Mouse (Mus musculus): Measurements from ENCODE around the gene 1600002K03Rik.
"Not testable (repeated sequence)": the region's sequence is repeated elsewhere in the genome, so short reads cannot be mapped to it uniquely, and the experiment has no call there.

The 1600002K03Rik gene

DNA sequence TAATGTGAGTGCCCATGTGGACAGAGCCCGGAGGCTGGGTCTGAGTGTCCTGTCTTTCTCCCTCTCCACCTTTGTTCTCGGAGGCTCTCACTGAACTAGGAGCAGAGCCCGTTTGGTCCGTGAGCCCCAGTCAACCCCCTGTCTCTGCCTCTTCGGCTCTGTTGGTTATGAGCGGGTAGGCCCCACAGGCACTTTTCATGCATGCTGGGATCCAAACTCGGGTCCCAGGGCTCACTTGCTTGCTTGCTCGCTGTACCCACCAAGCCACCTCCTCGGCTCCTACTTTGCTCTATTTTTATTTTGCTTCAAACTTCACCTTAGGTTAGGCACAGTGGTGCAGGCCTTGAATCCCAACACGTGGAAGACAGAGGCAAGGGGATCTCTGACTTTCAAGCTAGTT, 15.0 kb downstream of the 1600002K03Rik start:
- no peak for DNase-seq (ENCODE audit: low spot score in 2 of 2)

- DNase-seq (ENCODE audit: low spot score in 2 of 2): no peak
Measured at GRCm38 (mm10) chr10:80188453-80189024, 15.8 kb downstream of the 1600002K03Rik start.

GRCm38 (mm10) chr10:80189999-80190398, 17.3 kb downstream of the 1600002K03Rik start:
- no peak for DNase-seq (ENCODE audit: low spot score in 2 of 2)

GRCm38 (mm10) chr10:80190491-80191051, 17.8 kb downstream of the 1600002K03Rik start:
- DNase-seq (ENCODE audit: low spot score in 2 of 2): no peak

- DNase-seq (ENCODE audit: low spot score in 2 of 2): no peak
Measured at GRCm38 (mm10) chr10:80193976-80194375, 21.2 kb downstream of the 1600002K03Rik start.

- no peak for DNase-seq (ENCODE audit: low spot score in 2 of 2)
Measured at GRCm38 (mm10) chr10:80194441-80194840, 21.7 kb downstream of the 1600002K03Rik start.

- DNase-seq (ENCODE audit: low spot score in 2 of 2): no peak
Measured at GRCm38 (mm10) chr10:80196167-80196566, 23.4 kb downstream of the 1600002K03Rik start.

DNA sequence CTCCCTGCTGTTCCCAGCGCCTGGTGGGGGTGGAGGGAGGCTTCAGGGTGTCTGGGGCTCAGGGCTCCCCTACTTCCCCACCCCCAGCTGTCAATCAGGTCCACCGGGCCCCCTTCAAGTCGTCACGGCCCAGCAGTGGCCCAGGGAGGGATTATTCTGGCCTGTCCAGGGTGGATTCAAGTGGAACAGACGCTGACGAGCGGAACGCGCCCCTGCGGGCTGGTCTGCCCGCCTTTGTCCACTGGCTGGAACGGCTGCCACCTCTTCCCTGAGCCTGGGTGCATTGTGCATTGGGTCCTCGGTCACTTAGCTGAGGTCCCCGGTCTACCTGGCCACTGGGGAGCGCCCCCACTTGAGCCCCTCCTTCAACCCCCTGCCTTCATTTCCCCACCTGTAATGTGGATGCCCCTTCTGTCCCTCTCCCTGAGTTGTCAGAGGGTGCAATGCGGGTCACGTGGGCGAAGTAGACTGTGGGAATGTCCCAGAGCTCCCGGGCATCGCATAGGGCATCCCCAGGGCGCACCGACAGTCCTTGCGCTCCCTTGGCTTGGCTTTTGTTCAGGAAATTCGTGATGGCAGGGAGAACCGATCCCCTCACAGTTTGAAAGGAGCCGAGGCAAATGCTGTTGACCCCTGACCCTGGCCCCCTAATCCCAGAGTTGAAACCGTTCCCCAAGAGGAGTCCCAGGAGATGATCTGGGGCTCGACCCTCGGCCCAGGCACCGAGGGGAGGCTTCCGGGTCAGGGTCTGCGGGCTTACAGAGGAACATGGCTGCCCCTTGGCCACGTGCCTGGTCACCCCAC, 24.2 kb downstream of the 1600002K03Rik start:
- no peak for DNase-seq (ENCODE audit: low spot score in 2 of 2)

- DNase-seq (ENCODE audit: low spot score in 2 of 2): no peak
Measured at GRCm38 (mm10) chr10:80199440-80200008, 26.8 kb downstream of the 1600002K03Rik start.

GRCm38 (mm10) chr10:80200485-80200884, 27.7 kb downstream of the 1600002K03Rik start:
- DNase-seq (ENCODE audit: low spot score in 2 of 2): no peak

DNA sequence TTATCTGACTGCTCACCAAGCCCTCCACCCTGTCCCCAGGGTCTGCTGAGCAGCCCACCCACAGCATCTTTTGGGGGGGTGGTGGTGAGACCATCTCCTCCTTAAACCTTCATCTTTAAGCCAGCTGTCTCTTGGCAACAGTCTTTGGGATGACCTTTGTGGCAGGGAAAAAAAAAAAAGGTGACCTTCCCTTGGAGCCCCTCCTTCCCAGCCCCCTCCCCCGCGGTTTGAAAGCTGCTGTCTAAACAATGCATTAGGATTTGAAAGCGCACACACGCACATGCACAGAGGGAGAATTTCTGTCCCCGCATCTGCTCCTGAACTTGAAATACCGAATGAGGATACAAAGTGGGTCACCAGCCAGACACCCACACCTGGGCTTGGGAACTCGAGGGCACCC, 31.3 kb downstream of the 1600002K03Rik start:
- DNase-seq (ENCODE audit: low spot score in 2 of 2): no peak

- DNase-seq (ENCODE audit: low spot score in 2 of 2): no peak
Measured at GRCm38 (mm10) chr10:80207201-80207600, 34.5 kb downstream of the 1600002K03Rik start.

DNA sequence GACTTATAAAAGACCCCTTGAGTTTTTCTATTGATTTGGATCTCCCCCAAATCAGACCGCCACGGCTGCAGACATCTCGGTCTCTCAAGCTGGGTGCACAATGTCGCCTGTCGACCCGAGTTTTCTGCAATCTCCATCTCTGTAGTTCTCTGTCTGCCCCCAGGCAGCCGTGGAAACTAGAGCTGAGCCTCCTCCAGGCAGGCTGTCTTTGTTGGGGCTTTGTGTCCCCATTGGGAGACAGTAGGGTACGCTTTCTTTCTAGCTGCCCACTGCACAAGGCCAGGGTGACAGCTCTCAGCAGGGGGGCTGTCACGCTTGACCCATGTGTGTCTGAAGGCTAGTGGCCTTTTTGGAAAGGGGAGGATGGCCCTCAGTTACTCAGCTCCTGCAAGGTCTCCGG, 34.9 kb downstream of the 1600002K03Rik start:
- no peak for DNase-seq (ENCODE audit: low spot score in 2 of 2)

DNA sequence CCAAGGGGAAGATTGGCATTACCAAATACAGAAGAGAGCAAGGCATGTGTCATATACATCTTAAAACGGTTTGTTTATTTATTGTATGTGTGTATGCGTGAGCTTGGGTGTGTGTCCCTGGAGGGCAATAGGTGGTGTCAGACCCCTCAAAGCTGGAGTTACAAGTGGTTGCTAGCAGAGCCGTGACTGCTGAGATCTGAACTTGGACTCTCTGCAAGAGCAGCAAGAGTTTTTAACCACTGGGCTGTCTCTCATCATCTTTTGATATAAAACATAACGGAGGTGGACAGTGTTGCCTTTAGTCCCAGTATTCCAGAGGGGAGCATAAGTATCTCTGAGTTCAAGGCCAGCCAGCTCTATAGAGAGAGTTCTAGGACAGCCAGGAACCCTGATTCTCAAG, 35.5 kb downstream of the 1600002K03Rik start:
- DNase-seq (ENCODE audit: low spot score in 2 of 2): no peak

DNA sequence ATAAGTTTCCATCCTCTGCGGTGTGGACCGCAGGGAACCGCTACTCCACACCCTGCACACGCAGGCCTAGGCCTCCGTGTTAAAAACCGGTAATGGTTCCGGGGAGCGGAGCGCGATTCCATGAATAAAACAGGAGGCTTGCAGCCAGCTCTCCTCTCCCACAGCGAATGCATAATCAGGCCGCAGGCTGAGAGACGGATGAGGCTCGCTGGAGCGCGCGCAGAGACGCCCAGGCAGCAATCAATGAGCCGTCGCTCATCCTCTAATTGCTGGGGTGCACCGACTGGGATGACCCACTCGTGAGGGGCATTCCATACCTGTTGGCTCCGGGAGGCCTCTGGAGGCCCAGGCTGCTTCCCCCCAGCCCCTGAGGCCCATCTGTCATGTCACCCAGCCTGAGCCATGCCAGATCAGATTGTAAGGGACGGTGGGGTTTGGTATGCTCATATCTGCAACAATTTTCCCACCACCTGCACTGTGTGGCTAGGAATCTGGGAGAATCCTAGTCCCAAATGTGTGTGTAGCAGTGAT, 36.2 kb downstream of the 1600002K03Rik start:
- no peak for DNase-seq (ENCODE audit: low spot score in 2 of 2)

DNA sequence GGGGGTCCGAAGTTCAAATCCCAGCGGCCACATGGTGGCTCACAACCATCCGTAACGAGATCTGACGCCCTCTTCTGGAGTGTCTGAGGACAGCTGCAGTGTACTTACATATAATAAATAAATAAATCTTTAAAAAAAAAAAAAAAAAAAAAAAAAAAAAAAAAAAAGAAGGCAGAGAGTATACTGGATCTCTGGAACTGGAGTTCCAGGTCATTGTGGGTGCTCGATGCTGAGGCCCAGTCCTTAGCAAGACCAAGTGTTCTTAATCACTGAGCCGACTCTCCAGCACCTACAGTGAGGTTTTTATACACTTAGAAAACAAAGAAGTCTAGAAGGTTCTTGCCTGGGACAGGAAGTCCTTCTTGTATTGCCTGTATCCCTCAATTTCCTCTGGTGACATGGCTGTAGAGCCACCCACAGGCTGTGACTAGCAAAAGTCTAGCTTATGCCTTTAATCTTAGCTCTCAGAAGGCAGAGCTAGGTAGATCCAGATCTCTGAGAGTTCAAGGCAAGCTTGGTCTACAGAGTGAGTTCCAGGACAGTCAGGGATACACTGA, 38.9 kb downstream of the 1600002K03Rik start:
- DNase-seq (ENCODE audit: low spot score in 2 of 2): not testable (repeated sequence)

- no peak for DNase-seq (ENCODE audit: low spot score in 2 of 2)
Measured at GRCm38 (mm10) chr10:80215048-80215772, 42.5 kb downstream of the 1600002K03Rik start.

DNA sequence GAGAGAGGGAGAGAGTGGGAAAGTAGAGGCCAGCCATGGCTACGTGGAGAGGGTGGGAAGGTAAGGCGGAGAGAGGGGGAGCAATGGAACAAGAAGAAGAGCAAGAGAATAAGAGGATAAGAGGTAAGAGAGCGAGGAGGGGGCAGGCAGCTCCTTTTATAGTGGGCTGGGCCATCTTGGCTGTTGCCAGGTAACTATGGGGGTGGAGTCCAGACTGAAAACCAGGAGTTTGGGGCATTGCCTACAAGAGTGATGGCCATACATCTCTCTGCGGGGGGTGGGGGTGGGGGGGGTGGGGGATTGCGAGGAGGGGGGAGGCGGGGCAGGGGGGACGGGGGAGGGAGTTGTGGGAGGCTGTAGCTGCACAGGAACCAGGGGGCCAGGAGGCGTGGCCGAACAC, 47.9 kb downstream of the 1600002K03Rik start:
- DNase-seq (ENCODE audit: low spot score in 2 of 2): no peak

DNA sequence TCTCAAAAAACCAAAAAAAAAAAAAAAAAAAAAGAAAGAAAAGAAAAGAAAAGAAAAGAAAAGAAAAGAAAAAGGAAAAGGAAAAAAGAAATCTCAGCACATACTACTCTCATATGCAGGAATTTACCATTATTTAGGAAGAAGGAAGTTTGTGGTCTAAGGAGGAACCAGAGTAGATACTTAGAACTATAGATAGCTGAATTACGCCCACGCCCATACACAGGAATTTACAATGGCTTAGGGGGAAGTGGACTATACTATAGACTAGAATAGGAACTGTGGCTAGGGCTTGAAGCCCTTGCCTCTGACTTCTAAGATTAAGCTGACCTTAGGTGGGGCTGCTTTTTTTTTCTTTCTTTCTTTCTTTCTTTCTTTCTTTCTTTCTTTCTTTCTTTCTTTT, 50.4 kb downstream of the 1600002K03Rik start:
- DNase-seq (ENCODE audit: low spot score in 2 of 2): not testable (repeated sequence)
